Mouse (Mus musculus): ENCODE data around the gene Sh3rf1.
A peak's percentile ranks its signal among the peaks of the same experiment; 100 is the strongest.

Gene Sh3rf1

GRCm38 (mm10) chr8:61224380-61225092, 864 bp downstream of the Sh3rf1 start:
- peak; percentile 48 for DNase-seq

GRCm38 (mm10) chr8:61225581-61226395, 2.1 kb downstream of the Sh3rf1 start:
- DNase-seq, result peak; percentile 79

- peak; percentile 35 for DNase-seq
Observed at GRCm38 (mm10) chr8:61226632-61227031, 3.0 kb downstream of the Sh3rf1 start.

GRCm38 (mm10) chr8:61228678-61229077, 5.0 kb downstream of the Sh3rf1 start:
- peak; percentile 33 for DNase-seq

GRCm38 (mm10) chr8:61229511-61230195, 6.0 kb downstream of the Sh3rf1 start:
- no peak for DNase-seq

GRCm38 (mm10) chr8:61230881-61231755, 7.4 kb downstream of the Sh3rf1 start:
- DNase-seq, result no peak

- no peak for DNase-seq
Observed at GRCm38 (mm10) chr8:61235499-61235898, 11.8 kb downstream of the Sh3rf1 start.

- peak; percentile 22 for DNase-seq
Observed at GRCm38 (mm10) chr8:61236506-61237268, 13.0 kb downstream of the Sh3rf1 start.

- DNase-seq, result no peak
Observed at GRCm38 (mm10) chr8:61239576-61239975, 15.9 kb downstream of the Sh3rf1 start.

GRCm38 (mm10) chr8:61241229-61241628, 17.6 kb downstream of the Sh3rf1 start:
- DNase-seq, result no peak

- no peak for DNase-seq
Observed at GRCm38 (mm10) chr8:61242896-61243295, 19.2 kb downstream of the Sh3rf1 start.

GRCm38 (mm10) chr8:61243491-61243890, 19.8 kb downstream of the Sh3rf1 start:
- no peak for DNase-seq

- no peak for DNase-seq
Observed at GRCm38 (mm10) chr8:61244157-61244556, 20.5 kb downstream of the Sh3rf1 start.

- DNase-seq, result peak; percentile 20
Observed at GRCm38 (mm10) chr8:61247270-61248025, 23.8 kb downstream of the Sh3rf1 start.

GRCm38 (mm10) chr8:61249511-61249910, 25.8 kb downstream of the Sh3rf1 start:
- DNase-seq, result no peak

- no peak for DNase-seq
Observed at GRCm38 (mm10) chr8:61254196-61254595, 30.5 kb downstream of the Sh3rf1 start.

GRCm38 (mm10) chr8:61258828-61259227, 35.2 kb downstream of the Sh3rf1 start:
- DNase-seq, result no peak

- DNase-seq, result no peak
Observed at GRCm38 (mm10) chr8:61259526-61259925, 35.9 kb downstream of the Sh3rf1 start.

GRCm38 (mm10) chr8:61260530-61260929, 36.9 kb downstream of the Sh3rf1 start:
- no peak for DNase-seq

GRCm38 (mm10) chr8:61261374-61261773, 37.7 kb downstream of the Sh3rf1 start:
- DNase-seq, result no peak

- DNase-seq, result peak; percentile 69
Observed at GRCm38 (mm10) chr8:61263691-61264090, 40.0 kb downstream of the Sh3rf1 start.
